Mouse (Mus musculus): Measurements from ENCODE around the gene Prkaa1. TPM values are rescaled to one million over a fixed set of nuclear protein-coding genes. Genes with fewer than 3 reads are reported as not detected.
"Not testable (repeated sequence)": the region's sequence is repeated elsewhere in the genome, so short reads cannot be mapped to it uniquely, and the experiment has no call there.

Gene Prkaa1
- polyA plus RNA-seq, 1 experiment from 2014 or later, result 15.4 TPM

DNA sequence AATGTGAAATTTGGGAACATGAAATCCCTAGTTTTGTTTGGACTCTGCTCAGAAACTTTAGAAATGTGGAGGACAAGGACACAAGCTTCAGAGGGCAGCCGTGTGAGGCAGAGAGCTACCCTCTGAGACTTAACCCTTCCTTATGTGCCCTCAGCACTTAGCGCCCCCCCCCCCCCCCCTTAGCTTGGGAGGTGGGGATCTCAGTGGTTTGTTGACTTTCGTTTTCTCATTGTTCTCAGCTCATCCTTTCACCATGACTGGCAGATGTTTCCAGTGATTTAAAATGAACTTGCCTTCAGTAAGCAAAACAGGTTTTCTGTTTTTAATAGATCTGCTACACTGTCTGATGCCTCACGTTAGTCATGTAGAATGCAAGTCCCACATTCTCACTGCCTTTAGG, 43.5 kb downstream of the Prkaa1 start:
- H3K36me3 ChIP-seq, result peaks cover 15% of the 10 kb centered on the region
- no peak for ATAC-seq (ENCODE audit: insufficient number of reproducible peaks, low FRiP score, low TSS enrichment, low read depth)
- H3K4me1 ChIP-seq, result peaks cover 12% of the 10 kb centered on the region
- H3K4me3 ChIP-seq, result no peak overlapping the region
- H3K9me3 ChIP-seq, result no peaks in the 10 kb centered on the region
- no peaks in the 10 kb centered on the region for H3K27me3 ChIP-seq
- H3K27ac ChIP-seq, result no peak overlapping the region
- no peak overlapping the region for H3K9ac ChIP-seq
- H3K4me2 ChIP-seq, result no peak overlapping the region
- WGBS, result 53% methylated on average over 4 of the region's 4 CpGs

DNA sequence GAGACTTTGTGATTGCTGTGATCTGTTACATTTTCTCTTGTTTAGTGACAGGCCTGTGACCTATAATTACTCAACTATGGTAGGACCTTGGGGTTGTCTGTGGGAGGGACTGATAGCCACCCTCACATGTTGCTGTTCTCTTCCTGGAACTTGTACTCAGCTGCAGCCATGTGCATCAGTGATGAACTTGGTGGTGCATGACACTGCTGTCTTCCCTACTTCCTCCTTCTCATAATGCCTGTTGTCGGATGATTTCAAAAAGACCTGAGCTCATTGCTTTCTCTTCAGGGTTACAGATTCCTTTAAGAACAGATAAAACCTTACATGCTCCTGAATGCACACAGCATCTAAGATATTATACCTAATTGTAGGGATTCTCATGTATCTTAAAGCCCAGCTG, 44.4 kb downstream of the Prkaa1 start:
- Histone ChIP-seq H3K36me3 (peaks cover 17% of the 10 kb centered on the region), H3K9ac (no peak overlapping the region), H3K9me3 (no peaks in the 10 kb centered on the region), H3K4me2 (no peak overlapping the region), H3K4me3 (no peak overlapping the region), H3K4me1 (peaks cover 12% of the 10 kb centered on the region), H3K27me3 (no peaks in the 10 kb centered on the region), H3K27ac (no peak overlapping the region)
- no peak for ATAC-seq (ENCODE audit: insufficient number of reproducible peaks, low FRiP score, low TSS enrichment, low read depth)
- 89% methylated on average over 1 of the region's 1 CpGs for WGBS

DNA sequence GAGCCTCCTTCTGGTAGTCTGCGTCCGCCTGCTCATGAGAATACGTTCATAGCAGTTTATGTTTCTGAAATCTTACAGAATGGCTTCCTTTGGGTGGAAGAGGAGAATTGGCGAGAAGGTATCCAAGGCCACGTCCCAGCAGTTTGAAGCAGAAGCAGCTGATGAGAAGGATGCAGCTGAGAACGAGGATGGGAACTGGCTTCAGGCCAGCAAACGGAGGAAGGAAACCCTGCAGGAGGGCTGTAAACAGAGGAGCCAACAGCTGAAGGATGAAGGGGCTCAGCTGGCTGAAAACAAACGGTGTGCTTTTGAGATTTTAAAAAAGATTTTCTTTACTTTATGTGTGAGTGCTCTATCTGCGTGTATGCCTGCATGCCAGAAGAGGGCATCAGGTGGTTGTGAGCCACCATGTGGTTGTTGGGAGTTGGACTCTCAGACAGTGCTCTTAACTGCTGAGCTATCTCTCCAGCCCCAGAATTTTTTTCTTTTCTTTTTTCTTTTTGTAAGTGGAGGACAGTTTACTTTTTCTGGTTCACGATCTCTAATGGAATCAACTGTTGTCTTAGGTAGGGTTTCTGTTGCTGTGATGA, 45.9 kb downstream of the Prkaa1 start:
- peaks cover 8% of the 10 kb centered on the region for H3K4me1 ChIP-seq
- H3K9me3 ChIP-seq, result no peaks in the 10 kb centered on the region
- WGBS, result 63% methylated on average over 10 of the region's 10 CpGs
- H3K9ac ChIP-seq, result no peak overlapping the region
- peaks cover 17% of the 10 kb centered on the region for H3K36me3 ChIP-seq
- H3K4me2 ChIP-seq, result no peak overlapping the region
- no peak overlapping the region for H3K27ac ChIP-seq
- ATAC-seq (ENCODE audit: insufficient number of reproducible peaks, low FRiP score, low TSS enrichment, low read depth), result no peak
- H3K27me3 ChIP-seq, result no peaks in the 10 kb centered on the region
- H3K4me3 ChIP-seq, result no peak overlapping the region

DNA sequence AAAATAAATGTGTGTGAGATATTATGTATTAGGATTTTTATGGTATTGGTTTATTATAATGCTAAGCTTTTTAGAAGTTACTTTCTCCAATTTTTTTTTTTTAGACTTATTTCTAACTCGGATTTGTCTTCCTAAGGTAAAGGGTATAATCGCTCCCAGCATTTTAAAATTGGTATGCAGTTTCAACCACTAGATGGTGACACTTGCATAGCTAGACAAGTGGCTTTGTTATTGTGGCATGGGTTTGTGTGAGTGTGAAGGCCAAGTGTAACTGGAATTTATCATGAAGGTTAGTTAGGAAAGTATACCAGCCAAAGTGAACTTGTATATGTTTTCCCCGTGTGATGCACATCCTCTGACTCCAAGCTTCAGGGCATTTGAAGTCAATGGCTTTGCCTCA, 50.2 kb downstream of the Prkaa1 start:
- no peak for ATAC-seq (ENCODE audit: insufficient number of reproducible peaks, low FRiP score, low TSS enrichment, low read depth)
- no peak overlapping the region for H3K27ac ChIP-seq
- H3K27me3 ChIP-seq, result no peaks in the 10 kb centered on the region
- H3K36me3 ChIP-seq, result peaks cover 17% of the 10 kb centered on the region
- no peak overlapping the region for H3K9ac ChIP-seq
- H3K4me1 ChIP-seq, result no peaks in the 10 kb centered on the region
- 75% methylated on average over 3 of the region's 3 CpGs for WGBS
- no peak overlapping the region for H3K4me3 ChIP-seq
- H3K4me2 ChIP-seq, result no peak overlapping the region
- no peaks in the 10 kb centered on the region for H3K9me3 ChIP-seq

DNA sequence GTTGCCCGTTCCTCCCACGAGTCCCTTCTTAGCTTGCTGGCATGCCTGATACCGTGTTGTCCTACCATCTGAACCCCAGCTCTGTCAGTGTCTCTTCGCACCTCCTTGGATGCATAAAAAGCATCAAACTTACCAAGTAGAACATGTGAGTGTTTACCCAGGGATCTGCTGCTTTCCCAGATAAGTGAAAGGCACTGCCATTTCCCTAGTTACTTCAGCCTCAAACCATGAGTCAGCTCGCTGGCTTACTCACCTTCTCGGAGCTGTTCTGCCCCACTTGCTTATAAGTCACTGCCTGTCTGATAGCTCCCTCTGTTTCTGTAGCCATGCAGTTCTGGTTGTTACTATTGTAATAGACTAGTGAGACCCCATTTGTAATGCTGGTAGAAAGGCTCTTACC, 50.8 kb downstream of the Prkaa1 start:
- H3K4me2 ChIP-seq, result no peak overlapping the region
- H3K27ac ChIP-seq, result no peak overlapping the region
- H3K9ac ChIP-seq, result no peak overlapping the region
- no peaks in the 10 kb centered on the region for H3K27me3 ChIP-seq
- 89% methylated on average over 6 of the region's 6 CpGs for WGBS
- H3K4me3 ChIP-seq, result no peak overlapping the region
- H3K9me3 ChIP-seq, result no peaks in the 10 kb centered on the region
- peaks cover 16% of the 10 kb centered on the region for H3K36me3 ChIP-seq
- no peaks in the 10 kb centered on the region for H3K4me1 ChIP-seq
- no peak for ATAC-seq (ENCODE audit: insufficient number of reproducible peaks, low FRiP score, low TSS enrichment, low read depth)

DNA sequence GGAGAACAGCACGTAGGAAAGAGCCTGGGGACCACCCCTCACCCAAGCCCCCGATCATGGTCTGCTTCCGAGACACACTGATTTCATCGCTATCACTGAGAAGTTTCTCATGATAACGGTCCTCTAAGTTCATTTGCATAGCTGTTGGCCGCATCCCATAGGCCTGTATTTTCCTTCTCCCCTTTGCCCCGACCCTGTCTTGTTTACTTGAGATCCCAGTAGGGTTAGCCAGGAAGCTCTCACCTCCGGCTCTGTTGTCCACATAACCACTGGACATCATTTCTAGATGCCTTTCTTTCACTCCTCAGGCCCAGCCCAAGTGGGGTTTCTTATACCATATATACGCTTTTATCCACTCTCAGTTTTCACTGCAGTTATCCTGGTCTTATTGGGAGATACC, 51.3 kb downstream of the Prkaa1 start:
- H3K27me3 ChIP-seq, result no peaks in the 10 kb centered on the region
- 87% methylated on average over 9 of the region's 9 CpGs for WGBS
- no peaks in the 10 kb centered on the region for H3K9me3 ChIP-seq
- H3K27ac ChIP-seq, result no peak overlapping the region
- ATAC-seq (ENCODE audit: insufficient number of reproducible peaks, low FRiP score, low TSS enrichment, low read depth), result no peak
- no peak overlapping the region for H3K4me2 ChIP-seq
- H3K4me3 ChIP-seq, result no peak overlapping the region
- no peaks in the 10 kb centered on the region for H3K4me1 ChIP-seq
- no peak overlapping the region for H3K9ac ChIP-seq
- peaks cover 13% of the 10 kb centered on the region for H3K36me3 ChIP-seq

DNA sequence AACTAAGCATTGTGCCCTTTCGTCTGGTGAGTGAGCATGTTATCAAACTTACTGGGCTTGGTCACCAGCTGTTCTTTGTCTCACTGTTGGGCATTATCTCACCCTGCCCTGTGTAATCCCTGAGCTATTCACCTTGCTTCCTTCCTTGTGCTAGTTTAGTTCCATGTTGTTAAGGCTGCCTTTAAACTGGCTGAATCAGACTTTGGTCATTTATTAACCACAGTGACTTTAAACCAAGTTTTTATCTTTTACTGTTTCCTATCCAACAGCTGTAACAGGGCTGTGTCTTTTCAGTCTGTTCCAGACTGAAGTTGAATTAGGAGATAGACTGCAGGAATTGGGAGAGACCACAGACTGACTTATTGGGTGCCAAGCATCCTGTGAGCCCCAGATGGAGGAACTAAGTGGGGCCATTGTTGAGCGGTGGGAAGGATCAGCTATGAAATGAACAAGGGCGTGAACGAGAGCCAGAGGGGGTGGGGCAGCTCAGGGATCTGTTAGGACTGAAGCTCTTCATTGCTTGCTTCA, 52.4 kb downstream of the Prkaa1 start:
- Histone ChIP-seq H3K4me2 (no peak overlapping the region), H3K9me3 (no peaks in the 10 kb centered on the region), H3K27me3 (no peaks in the 10 kb centered on the region), H3K27ac (no peak overlapping the region), H3K4me3 (no peak overlapping the region), H3K4me1 (no peaks in the 10 kb centered on the region), H3K9ac (no peak overlapping the region), H3K36me3 (peaks cover 8% of the 10 kb centered on the region; the same call in 1 of the 2 replicates)
- 55% methylated on average over 4 of the region's 4 CpGs for WGBS
- no peak for ATAC-seq (ENCODE audit: insufficient number of reproducible peaks, low FRiP score, low TSS enrichment, low read depth)

DNA sequence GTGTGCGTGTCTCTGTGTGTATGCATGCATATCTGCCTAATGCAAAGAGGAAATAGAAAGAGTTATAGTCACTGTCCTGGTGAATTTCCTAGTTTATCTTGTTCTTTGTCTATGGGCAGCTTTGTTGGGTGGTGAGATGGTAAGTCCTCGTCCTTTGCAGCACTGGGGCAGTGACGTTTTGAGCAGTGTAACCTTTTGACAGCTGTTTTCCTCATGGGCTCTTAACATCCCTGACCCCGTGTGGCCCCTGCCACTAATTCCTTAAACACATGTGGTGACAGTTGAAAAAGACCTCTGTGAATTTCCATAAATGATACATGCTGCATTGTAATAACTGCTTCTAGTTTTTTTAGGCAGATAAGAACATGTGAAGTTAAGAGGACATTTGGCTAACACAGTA, 53.0 kb downstream of the Prkaa1 start:
- Histone ChIP-seq H3K27ac (no peak overlapping the region), H3K36me3 (peaks cover 8% of the 10 kb centered on the region; the same call in 1 of the 2 replicates), H3K9me3 (no peaks in the 10 kb centered on the region), H3K4me1 (no peaks in the 10 kb centered on the region), H3K9ac (no peak overlapping the region), H3K4me2 (no peak overlapping the region), H3K27me3 (no peaks in the 10 kb centered on the region), H3K4me3 (no peak overlapping the region)
- no peak for ATAC-seq (ENCODE audit: insufficient number of reproducible peaks, low FRiP score, low TSS enrichment, low read depth)
- WGBS, result 62% methylated on average over 4 of the region's 4 CpGs

DNA sequence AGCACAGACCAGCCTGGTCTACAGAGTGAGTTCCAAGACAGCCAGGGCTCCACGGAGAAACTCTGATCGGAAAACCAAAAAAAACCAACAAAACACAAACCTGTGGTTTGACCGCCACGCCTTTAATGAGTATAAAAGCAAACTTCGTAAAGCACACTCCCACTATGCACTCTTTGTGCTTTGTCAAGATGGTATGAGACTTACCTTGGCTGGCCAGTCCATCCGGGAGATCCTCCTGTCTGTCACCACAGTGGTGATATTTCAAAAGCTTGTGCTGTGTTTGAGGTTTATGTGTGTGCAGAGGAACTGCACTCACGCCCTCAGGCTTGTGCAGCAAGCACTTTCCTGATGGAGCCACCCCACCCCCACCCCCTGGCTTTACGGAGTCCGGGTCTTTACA, 61.6 kb downstream of the Prkaa1 start:
- Histone ChIP-seq H3K4me2 (no peak overlapping the region), H3K9ac (no peak overlapping the region), H3K4me1 (peaks cover 11% of the 10 kb centered on the region), H3K36me3 (peaks cover 4% of the 10 kb centered on the region), H3K27ac (no peak overlapping the region), H3K9me3 (no peaks in the 10 kb centered on the region), H3K4me3 (no peak overlapping the region), H3K27me3 (no peaks in the 10 kb centered on the region)
- no peak for ATAC-seq (ENCODE audit: insufficient number of reproducible peaks, low FRiP score, low TSS enrichment, low read depth)
- 65% methylated on average over 9 of the region's 9 CpGs for WGBS

DNA sequence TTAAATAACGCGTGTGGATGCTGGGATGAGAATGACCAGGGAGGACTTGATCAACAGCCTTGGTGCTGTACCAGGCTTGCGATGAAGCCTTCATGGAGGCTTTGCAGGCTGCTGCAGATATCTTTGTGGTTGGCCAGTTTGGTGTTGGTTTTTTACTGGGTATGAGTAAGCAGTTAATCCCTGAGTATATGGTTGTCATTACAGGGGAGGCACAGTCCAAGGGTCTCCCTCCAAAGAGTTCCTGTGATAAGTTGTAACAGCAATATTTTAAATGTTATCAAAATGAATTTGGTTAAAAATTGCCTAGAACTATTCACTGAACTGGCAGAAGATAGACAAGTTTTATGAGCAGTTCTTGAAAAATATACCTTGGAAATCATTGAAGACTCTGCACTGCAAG, 65.5 kb downstream of the Prkaa1 start:
- peaks cover 13% of the 10 kb centered on the region for H3K36me3 ChIP-seq
- peaks cover 11% of the 10 kb centered on the region for H3K4me1 ChIP-seq
- no peak overlapping the region for H3K27ac ChIP-seq
- H3K4me3 ChIP-seq, result no peak overlapping the region
- no peaks in the 10 kb centered on the region for H3K27me3 ChIP-seq
- no peak overlapping the region for H3K4me2 ChIP-seq
- H3K9ac ChIP-seq, result no peak overlapping the region
- no peaks in the 10 kb centered on the region for H3K9me3 ChIP-seq
- no peak for ATAC-seq (ENCODE audit: insufficient number of reproducible peaks, low FRiP score, low TSS enrichment, low read depth)
- WGBS, result 99% methylated on average over 3 of the region's 3 CpGs

DNA sequence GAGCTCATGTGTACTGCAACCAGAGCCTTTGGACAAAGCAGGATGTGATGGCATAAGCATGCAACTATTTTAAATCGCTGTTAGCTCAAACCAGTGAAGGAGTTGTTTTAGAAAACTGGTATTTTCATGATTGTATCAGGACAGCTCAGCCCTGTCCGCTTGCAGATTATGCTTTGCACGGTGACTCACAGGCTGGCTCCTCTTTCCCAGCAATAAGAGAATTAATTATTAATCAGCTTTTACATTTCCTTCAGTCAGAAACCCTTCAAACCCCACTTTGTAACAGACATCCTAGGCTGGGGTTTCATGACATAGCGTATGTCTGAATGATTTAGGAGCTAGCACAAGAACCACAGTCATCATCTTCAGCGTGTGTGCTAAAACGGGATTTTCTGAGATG, 76.8 kb downstream of the Prkaa1 start:
- H3K9me3 ChIP-seq, result no peaks in the 10 kb centered on the region
- WGBS, result 89% methylated on average over 6 of the region's 6 CpGs
- no peak for ATAC-seq (ENCODE audit: insufficient number of reproducible peaks, low FRiP score, low TSS enrichment, low read depth)

DNA sequence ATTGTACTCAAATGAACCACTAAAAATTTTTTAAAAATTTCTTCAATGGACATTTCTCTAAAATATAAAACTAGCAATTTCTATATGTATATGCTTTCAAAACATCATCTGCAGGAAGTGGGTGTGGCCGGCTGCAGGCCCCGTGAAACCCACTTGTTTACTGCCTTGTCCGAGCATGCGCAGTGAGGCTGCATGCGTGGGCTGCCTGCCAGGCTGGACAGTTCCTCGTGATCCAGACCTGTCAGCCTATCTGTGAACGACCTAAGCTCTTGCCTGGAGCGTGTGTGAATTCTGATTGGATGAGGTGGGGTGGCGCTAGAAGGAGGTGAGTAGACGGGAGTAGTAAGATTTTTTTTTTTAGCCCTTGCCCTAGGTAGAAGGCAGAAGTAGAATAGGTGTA, 87.1 kb downstream of the Prkaa1 start:
- H3K4me3 ChIP-seq; ATAC-seq (ENCODE audit: insufficient number of reproducible peaks, low FRiP score, low TSS enrichment, low read depth); H3K27ac ChIP-seq; H3K9me3 ChIP-seq; H3K4me1 ChIP-seq; H3K36me3 ChIP-seq; H3K4me2 ChIP-seq; H3K9ac ChIP-seq; H3K27me3 ChIP-seq: not testable (repeated sequence)
- 85% methylated on average over 10 of the region's 10 CpGs for WGBS

More for the DNA sequence above, 76.8 kb downstream of the Prkaa1 start:
- no peak overlapping the region for H3K27ac ChIP-seq
- no peak overlapping the region for H3K4me2 ChIP-seq
- no peaks in the 10 kb centered on the region for H3K4me1 ChIP-seq
- H3K27me3 ChIP-seq, result no peaks in the 10 kb centered on the region
- no peak overlapping the region for H3K4me3 ChIP-seq
- no peak overlapping the region for H3K9ac ChIP-seq
- H3K36me3 ChIP-seq, result peaks cover 12% of the 10 kb centered on the region; the same call in 1 of the 2 replicates
